Mouse (Mus musculus) lung, postnatal 10 days (tissue): ENCODE measurements around the gene Ehbp1.

Source experiments
- DNase-seq: peaks from one replicate; pipeline ENCODE4 v3.0.0; 2021

Ehbp1 gene

GRCm38 (mm10) chr11:22189970-22190369 is 152.1 kb downstream of the Ehbp1 start:
- DNase-seq = peak; percentile 5

GRCm38 (mm10) chr11:22181530-22182501 is 160.3 kb downstream of the Ehbp1 start:
- DNase-seq = no peak

GRCm38 (mm10) chr11:22180146-22180545 is 161.9 kb downstream of the Ehbp1 start:
- no peak for DNase-seq

GRCm38 (mm10) chr11:22178569-22178968 is 163.5 kb downstream of the Ehbp1 start:
- DNase-seq = no peak

- DNase-seq = no peak
Measured at GRCm38 (mm10) chr11:22174311-22174710, 167.8 kb downstream of the Ehbp1 start.

- DNase-seq = peak; percentile 4
Measured at GRCm38 (mm10) chr11:22170962-22171638, 171.0 kb downstream of the Ehbp1 start.

- DNase-seq = no peak
Measured at GRCm38 (mm10) chr11:22157882-22158281, 184.2 kb downstream of the Ehbp1 start.

GRCm38 (mm10) chr11:22156182-22156581 is 185.9 kb downstream of the Ehbp1 start:
- no peak for DNase-seq

- no peak for DNase-seq
Measured at GRCm38 (mm10) chr11:22155366-22156095, 186.6 kb downstream of the Ehbp1 start.

- peak; percentile 61 for DNase-seq
Measured at GRCm38 (mm10) chr11:22154501-22155294, 187.4 kb downstream of the Ehbp1 start.

GRCm38 (mm10) chr11:22140737-22141136 is 201.4 kb downstream of the Ehbp1 start:
- no peak for DNase-seq

- DNase-seq = no peak
Measured at GRCm38 (mm10) chr11:22138466-22138865, 203.6 kb downstream of the Ehbp1 start.

GRCm38 (mm10) chr11:22125188-22125587 is 216.9 kb downstream of the Ehbp1 start:
- no peak for DNase-seq

GRCm38 (mm10) chr11:22118853-22119252 is 223.2 kb downstream of the Ehbp1 start:
- DNase-seq = no peak

GRCm38 (mm10) chr11:22112161-22112560 is 229.9 kb downstream of the Ehbp1 start:
- DNase-seq = no peak

- no peak for DNase-seq
Measured at GRCm38 (mm10) chr11:22089346-22089745, 252.7 kb downstream of the Ehbp1 start.

GRCm38 (mm10) chr11:22063352-22063751 is 278.7 kb downstream of the Ehbp1 start:
- DNase-seq = peak; percentile 9

GRCm38 (mm10) chr11:22061660-22062059 is 280.4 kb downstream of the Ehbp1 start:
- no peak for DNase-seq

- DNase-seq = no peak
Measured at GRCm38 (mm10) chr11:22057538-22057937, 284.6 kb downstream of the Ehbp1 start.

- DNase-seq = no peak
Measured at GRCm38 (mm10) chr11:22055908-22056307, 286.2 kb downstream of the Ehbp1 start.

GRCm38 (mm10) chr11:22053034-22053668 is 288.9 kb downstream of the Ehbp1 start:
- DNase-seq = no peak

- DNase-seq = no peak
Measured at GRCm38 (mm10) chr11:22050864-22051263, 291.2 kb downstream of the Ehbp1 start.
